Mouse (Mus musculus): ENCODE measurements around the gene Prr7.

The Prr7 gene

DNA sequence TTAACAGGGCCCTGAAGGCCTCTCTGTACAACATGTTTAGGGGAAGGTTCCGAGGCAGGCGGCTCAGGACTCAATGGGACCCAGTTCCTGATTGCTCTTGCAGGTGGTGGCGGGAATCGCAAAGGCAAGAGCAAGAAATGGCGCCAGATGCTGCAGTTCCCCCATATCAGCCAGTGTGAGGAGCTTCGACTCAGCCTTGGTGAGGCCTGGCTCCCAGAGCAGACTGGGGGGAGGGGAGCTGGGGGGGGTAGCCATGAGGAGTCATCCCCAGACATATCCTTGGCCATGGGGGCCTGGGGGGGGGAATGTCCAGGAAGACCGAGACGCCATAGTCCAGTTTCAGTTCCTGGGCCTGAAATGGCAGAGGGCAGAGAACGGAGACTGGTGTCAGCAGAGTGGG, 14.9 kb upstream of the Prr7 start:
- DNase-seq: no peak

DNA sequence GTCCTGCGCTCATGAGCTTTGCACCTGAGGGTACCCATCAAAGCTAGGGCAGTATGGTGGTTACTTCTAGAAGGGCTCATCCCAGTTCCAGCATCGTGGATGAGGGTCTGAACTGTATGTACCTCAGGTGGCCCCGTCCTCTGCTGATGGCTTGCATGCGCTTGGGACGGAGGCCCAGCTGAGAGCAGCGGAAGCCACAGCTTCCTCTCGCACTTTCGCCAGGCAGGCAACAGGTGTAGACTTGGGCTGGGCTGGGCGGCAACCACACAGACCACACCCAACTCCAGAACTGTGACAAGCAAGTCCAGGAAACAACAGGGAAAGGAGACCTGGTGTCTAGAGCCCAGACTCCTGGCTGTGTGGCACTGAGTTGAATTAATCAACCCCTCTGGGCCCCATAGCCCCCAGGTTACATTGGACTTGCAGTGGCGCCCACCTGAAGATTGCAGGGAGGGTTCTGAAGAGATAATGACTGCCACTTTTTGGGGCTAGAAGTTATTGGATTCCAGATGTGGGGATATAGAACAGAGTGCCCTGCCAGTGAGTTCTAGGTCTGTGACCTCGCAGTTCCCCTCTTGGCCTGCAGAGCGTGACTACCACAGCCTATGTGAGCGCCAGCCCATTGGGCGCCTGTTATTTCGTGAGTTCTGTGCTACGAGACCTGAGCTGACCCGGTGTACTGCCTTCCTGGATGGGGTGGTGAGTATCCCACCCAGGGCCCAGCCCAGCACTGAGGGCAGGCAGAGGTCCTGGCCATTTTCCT, 14.2 kb upstream of the Prr7 start:
- no peak for DNase-seq

DNA sequence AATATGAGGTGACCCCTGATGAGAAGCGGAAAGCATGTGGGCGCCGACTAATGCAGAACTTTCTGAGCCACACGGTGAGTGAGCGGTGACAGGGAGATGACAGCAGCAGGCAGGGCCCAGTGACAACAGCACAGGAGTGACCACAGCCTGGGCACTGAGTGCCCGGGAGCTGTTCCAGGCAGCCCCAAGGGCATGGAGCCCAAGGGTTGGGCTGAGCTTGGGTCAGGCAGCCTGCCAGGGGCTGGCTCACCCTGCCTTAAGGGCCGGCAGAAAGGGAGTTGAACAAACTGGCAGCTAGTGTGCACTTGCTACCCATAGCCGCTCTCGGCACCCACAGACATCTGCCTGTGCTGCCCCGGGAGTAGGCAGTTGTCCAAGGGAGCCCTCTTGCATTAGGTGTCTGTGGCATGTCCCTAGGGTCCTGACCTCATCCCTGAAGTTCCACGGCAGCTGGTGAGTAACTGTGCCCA, 13.5 kb upstream of the Prr7 start:
- DNase-seq: peak; percentile 49

DNA sequence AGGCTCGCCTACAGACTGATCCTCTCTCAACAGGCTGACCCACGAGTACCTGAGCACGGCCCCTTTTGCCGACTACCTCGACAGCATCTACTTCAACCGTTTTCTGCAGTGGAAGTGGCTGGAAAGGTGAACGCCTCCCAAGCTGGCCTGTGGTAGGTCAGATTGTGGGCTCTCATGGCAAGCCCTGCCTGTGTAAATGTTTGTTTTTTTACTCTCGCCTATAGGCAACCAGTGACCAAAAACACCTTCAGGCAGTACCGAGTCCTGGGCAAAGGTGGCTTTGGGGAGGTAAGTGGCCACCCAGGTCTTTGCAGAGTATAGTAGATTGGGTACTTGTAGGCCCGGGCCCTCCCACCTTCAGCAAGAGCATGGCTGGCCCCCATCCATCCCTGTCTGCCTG, 12.8 kb upstream of the Prr7 start:
- no peak for DNase-seq

DNA sequence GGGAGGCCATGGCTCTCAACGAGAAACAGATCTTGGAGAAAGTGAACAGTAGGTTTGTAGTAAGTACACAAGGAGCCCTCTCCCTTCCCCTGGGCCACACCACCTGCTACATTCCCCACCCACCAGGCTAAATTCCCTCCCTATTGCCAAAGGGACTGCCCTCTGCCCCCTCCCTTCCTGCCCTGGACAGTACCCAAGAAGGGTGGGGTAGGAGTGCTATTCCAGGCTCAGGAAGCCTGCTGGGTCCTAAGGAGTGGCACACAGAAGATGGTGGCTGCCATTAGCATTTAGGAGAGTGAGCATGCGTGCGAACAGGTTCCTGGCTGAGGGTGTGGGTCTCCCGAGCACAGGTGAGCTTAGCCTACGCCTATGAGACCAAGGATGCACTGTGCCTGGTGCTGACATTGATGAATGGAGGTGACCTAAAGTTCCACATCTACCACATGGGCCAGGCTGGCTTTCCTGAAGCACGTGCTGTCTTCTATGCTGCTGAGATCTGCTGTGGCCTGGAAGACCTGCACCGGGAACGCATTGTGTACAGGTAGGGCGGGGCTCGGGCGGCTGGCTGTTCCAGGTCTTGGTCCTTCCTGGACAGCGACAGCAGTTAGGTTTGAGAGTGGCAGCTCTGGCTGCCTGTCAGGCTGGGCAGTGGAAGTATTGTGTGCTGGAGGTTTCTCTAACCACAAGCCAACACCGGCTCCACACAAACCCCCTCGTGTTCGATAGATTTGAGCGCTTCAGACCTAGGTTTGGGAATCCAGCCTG, 12.1 kb upstream of the Prr7 start:
- peak; percentile 52 for DNase-seq

DNA sequence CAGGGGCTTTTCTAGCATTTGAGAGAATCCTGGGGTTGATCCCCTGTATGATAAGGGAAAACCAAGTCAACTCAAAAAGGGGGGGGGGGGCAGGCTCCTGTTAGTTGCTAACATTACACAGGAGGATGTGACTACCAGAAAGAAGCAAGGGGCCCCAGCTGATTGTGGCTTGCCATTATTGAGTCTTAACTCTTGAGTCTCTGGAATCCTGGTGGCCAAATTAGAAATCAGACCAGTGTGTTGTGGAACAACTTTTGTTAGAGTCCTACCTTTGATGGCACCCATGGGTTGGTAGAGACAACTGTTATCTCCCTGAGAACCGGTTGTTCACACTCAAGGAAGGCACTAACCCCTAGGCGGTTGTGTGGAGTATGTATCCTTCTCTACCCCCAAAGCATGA, 1.1 kb upstream of the Prr7 start:
- DNase-seq: no peak

DNA sequence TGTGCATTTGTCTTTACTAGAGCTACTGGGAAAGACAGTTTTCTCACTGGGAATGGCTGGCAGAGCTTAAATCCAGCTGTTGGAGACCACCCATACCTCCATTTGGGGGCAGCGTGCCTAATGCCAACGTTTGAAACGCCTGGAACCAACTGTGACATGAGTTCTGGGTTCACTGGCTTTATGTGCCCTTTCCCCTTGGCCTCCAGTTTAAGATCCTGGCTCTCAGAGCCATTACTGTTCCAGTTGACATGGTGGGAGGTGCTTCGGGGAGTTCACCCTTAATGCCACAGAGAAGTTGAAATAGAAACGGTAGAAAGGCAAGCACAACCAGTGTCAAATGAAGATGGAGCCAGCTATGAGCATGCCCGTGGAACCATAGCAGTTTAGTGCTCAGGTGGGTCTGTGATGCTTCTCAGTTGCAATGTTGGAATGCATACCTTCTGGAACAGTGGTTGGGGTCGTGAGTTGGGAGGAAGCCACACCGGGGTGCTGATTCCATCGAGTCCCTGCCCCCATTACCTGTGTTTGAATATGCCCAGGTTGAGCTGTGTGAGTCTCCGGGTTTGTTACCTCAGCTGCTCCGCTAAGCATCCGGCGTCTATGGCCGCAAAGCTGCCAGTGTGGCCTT, 554 bp upstream of the Prr7 start:
- no peak for DNase-seq

DNA sequence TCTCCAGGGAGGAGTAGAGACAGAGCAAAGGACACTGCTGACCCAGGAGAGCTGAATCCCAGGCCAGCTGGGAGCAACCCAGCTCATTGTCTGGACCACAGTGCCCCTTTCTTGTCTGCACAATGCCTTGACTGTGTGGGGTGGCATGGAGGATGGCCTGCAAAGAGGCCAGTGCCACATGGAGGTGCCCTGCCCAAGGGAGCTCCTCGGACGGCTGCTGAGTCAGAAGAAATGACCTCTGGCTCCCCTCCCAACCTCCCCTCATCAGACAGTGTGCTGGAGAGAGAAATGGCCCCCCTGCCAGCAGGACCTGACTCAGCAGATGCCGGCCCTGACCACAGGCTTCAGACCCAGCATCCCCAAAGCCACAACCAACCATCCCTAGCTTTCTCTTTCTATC, 1.1 kb downstream of the Prr7 start:
- DNase-seq: no peak

DNA sequence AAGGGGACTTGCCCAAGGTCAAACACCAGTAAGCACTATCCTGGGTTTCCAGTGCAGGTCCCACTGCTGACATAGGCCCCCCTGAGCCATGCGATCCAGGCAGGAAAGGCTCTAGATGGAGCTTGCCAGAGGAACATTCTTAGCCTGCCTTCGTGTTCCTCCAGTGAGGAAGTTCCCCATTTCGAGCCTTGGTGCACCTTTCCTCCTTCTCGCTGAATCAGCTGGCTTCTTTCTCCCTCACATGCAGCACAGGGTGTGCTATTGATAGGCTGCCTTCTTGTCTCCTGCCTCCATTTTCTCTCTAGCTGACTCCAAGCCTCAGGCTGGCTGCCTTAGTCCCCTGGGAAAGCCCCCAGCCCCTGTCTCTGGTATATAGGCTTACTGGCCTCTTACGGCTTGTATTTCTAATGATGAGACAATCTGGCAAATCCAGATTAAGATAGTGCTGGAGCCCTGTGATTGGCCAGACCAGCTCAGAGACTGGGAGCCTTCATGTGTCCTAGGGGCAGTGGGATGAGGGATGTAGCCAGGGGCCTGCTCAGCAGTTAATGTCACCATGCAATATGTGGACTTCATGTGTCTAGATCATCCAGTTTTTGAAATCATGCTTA, 1.9 kb downstream of the Prr7 start:
- no peak for DNase-seq

DNA sequence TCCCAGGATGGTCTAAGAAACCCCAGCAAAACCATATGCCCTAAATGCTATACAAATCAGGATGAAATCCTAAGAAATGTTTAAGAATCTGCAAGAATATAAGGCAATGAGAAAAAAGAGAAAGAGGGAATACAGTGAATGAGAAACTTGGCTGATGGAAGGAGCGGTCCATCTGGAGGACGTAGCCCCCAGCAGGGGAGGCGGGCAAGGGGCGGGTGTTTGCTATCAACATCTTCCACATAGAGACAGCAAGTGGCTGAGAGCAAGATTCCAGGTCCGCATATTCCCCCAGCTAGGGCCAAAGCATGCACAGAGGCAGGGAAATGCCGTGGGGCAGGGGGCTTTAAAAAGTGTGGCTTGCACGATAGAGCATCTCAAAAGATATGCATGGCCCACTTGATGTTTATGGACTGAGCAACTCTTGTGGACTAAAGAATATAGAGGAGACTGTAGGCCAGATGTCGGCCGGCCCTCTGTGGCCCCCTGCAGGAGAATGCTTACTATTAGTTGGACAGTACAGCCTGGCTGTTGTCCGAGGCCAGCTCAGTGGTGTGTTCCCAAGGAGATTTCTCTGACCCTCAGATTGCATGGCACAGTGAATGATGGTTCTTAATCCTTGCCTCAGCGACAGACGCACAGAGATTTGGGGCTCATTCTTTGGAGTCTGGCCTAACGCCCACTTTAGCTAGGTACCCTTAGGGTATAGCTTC, 4.9 kb downstream of the Prr7 start:
- peak; percentile 67 for DNase-seq

DNA sequence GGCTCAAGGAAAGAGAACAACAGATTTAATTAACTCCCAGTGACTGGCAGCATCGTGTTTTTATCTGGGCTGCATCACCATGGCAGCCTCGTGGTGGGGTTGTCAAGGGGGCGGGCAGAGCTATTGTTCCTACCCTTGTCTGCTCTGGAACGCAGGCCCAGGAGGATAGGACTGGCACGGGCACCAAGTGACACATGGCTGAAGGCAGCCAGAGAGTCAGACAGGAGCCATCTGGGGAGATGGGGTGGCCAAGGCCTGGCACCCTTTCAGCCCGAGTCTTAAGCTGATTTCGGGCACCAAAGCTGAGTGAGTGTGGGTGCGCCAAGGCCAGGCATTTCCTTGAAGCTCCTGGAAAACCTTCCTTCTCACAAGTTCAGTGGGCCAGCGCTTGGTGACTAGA, 6.3 kb downstream of the Prr7 start:
- no peak for DNase-seq

DNA sequence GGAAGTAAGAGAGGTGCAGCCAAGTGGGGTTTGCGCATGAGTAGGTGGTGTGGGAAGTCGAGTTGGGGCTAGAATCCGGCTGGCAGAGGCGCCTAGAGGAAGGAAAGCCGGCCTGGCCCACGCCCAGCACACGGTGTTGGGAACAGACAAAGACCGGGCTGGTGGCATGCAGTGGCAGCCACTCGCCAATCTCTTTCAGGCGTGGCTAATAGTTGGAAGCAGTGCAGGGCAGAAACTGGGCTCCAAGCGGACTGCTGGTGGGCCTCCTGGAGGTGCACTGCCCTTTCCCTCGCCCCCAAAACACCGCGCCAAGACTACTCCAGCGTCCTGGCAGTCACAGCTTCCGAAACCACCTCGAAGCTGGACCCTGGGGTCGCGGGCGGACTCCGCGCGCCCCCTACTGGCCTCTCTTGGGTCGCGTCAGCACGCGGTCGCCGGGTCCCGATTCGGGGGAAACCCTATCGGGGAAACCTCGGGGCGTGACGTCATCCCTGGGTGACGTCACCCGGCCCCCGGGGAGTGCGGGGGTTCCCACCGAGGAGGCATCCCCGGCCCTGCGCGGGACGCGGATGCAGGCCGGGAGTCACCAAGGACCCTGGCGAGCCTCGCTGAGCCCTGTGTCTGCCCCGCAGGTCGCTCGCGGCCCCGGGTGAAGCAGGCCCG, 7.2 kb downstream of the Prr7 start:
- peak; percentile 89 for DNase-seq

DNA sequence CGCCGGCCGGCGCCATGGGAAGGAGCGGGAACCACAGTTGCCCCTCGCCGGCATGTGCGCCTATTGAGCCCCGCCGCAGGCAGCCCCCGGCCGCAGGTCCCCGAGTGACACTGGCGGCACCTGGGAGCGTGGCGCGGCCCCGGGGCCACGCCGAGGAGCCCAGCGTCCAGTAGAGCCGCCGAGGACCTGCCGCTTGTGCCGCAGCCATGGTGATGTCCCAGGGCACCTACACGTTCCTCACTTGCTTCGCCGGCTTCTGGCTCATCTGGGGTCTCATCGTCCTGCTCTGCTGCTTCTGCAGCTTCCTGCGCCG, 7.7 kb downstream of the Prr7 start:
- no peak for DNase-seq

DNA sequence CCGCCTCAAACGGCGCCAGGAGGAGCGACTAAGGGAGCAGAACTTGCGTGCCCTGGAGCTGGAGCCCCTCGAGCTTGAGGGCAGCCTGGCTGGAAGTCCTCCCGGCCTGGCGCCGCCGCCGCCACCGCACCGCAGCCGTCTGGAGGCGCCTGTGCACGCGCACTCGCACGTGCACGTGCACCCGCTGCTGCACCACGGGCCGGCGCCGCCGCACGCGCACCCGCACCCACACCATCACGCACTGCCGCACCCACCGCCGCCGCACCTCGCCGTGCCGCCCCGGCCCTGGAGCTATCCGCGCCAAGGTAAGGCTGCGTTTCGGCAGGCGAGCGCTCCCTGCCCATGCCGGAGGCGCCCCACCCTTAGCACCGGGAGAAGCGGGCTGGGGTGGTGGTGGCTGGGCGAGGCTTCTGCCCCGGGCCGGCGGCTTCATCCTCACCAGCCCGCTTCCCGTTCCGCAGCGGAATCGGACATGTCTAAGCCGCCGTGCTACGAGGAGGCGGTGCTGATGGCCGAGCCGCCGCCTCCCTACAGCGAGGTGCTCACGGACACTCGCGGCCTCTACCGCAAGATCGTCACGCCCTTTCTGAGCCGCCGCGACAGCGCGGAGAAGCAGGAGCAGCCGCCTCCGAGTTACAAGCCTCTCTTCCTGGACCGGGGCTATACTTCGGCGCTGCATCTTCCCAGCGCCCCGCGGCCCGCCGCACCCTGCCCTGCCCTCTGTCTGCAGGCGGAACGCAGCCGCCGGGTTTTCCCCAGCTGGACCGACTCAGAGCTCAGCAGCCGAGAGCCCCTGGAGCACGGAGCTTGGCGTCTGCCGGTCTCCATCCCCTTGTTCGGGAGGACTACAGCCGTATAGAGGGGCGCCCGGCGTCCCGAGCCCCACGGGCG, 8.3 kb downstream of the Prr7 start:
- peak; percentile 60 for DNase-seq

DNA sequence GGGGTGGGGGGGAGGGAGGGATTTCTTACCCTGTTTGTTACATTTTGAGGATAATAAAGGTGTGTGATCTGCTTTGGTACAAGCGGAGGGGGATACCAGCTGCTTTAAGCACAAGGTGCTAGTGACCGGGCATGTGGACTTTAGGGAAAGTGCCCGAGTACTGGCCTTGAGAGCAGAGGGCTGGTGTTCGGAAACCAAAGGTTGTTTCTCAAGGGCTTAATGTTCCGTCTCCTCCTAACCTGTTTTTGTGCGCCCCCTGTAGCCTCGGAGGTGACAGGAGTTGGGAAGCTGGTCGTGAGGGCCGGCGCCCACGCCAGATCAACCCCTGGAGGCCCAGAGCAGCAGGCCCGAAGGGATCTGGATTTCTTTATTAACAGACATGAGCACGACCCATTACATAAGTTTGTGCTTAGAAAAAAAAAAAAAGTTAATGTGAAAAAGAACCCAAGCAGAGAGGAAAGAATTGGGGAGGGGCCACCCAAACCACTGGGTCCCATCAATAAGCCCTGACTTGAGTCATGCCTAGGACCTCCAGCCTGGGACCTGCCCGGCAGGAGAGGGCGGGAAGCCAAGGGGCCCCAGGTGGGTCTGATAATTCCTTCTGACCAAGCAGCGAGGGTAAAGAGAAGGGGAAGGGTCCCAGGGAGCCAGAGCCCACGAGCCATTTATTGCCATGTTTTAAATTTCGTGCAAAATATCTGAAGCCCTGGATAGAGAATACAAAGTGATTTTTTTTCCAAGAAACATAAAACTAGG, 9.2 kb downstream of the Prr7 start:
- no peak for DNase-seq

DNA sequence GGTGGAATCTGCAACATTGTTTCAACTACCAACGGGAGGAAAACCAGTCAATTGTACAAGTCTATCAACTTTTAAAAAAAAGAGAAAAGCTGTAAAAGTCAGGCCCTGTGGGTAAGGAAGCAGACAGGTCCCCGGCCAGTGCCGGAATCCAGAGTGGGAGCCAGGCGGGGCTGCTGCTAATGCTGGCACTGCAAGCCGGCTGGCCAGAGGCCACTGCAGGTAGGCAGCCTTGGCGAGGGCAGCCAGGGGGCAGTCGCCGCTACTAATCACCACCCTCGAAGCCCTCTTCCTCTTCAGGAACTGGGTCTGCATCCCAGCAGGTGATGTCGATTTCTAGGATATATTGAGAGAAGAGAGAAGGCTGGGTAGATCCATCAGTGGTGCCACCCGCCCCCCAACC, 9.9 kb downstream of the Prr7 start:
- no peak for DNase-seq

DNA sequence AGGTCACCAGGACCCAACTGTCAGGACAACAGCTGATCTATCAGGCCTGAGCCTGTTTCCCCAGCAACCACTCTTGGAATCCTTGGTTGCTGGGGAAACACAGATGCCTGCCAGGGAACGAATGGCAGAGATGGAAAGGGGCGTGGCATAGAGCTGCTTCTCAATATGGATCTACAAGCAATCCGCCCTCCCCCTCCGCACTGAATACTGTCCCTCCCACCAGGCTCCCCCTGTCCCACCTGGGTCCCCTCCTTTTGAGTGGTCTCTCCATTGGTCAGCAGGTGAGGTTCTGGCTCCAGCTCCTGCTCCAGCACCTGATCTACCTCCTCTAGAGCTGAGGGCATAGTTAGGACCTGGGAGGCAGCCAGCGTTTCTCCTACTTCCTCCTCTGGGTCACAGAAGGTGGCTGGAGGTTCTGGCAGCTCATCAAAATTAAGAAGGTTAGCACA, 10.6 kb downstream of the Prr7 start:
- no peak for DNase-seq

DNA sequence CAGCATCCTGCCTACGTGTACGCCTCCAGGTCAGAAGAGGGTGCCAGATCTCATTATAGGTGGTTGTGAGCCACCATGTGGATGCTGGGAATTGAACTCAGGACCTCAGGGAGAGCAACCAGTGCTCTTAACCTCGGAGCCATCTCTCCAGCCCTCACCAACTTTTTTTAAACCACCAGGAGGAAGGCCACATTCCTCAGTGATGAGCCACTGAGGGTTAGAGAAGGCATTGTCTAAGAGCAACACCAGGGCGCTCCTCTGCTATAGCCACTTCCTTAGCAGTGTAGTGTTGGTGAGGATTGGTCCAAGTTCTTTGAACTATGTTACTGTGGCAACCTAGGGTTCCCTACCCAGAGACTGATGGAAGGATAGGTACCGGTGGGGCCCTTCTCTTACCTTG, 11.7 kb downstream of the Prr7 start:
- DNase-seq: no peak

DNA sequence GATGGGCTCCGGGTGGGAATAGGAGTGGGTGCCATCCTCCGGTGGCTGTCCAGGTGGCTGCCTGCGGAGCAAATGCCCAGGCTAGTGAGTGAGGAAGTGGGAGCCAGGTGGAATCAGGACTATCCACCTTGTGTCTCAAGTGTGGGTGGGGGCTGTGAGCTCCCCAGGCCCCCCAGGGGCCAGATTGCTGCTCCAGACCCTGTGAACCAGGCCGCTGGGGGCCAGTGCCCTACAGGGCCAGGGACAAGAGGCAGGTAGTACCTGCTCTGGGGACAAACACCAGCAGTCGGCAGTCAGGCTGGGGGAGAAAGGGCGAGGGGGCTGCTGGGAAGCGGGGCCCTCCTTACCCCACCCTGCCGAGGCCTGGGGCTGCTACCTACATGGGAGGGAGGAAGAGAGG, 12.2 kb downstream of the Prr7 start:
- DNase-seq: no peak

DNA sequence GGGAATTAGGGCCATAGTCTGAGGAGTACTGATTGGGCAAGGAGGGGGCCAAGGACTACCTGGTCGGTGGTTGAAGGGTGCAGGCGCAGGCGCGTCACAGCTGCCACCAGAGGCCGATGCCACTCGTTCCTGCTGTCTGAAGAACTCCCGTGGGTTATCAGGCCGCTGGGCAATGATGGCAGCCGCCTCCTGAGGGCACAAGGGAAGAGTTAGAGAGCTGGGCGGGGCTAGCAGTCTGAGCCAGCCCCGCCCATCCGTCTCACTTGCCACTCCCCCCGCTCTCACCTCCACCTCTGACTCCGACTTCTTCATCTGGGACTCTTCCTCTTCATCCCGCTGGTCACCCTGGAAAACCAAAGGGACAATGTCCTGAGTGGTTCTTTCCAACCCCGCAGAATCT, 13.4 kb downstream of the Prr7 start:
- DNase-seq: no peak

DNA sequence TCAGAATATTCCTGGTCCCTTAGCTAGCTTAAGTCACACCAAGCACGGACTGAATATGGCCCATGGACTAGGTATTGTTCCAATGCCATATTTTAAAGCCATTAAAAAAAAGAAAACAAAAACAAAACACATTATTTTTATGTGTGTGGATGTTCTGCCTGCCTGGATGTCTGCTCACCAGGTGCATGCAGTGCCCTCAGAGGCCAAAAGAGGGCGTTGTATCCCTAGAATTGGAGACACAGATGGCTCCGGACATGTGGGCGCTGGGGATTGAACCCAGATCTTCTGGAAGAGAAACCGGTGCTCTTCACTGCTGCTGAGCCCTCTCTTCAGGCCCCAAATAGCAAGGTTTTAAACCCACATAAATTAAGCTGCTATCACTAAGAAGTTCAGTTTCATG, 14.0 kb downstream of the Prr7 start:
- peak; percentile 41 for DNase-seq
